Mouse (Mus musculus) embryonic facial prominence, embryonic 12.5 days (tissue): ENCODE results near the gene Zfp512b. TPM values are rescaled to one million over a fixed set of nuclear protein-coding genes. Genes with fewer than 3 reads are reported as not detected.

Experiments used
- ATAC-seq: fragments of 200-750 bp; cut with Nextera tagmentation; 2 replicates; pipeline ENCODE4 v1.8.0; 2017; ENCODE audit not compliant: insufficient number of reproducible peaks, insufficient read depth, low FRiP score, low TSS enrichment
- H3K27ac ChIP-seq: fragments of 300-500 bp; sonication (generic); 2 replicates; pipeline ENCODE4 v1.5.1; 2016; ENCODE audit warnings: mild to moderate bottlenecking
- H3K27me3 ChIP-seq: fragments of 300-500 bp; sonication (generic); 2 replicates; pipeline ENCODE4 v1.6.1; 2016; ENCODE audit warnings: mild to moderate bottlenecking, moderate library complexity
- H3K36me3 ChIP-seq: fragments of 300-500 bp; sonication (generic); 2 replicates; pipeline ENCODE4 v1.6.1; 2016; ENCODE audit warnings: mild to moderate bottlenecking
- H3K4me1 ChIP-seq: fragments of 300-500 bp; sonication (generic); 2 replicates; pipeline ENCODE4 v1.6.1; 2016
- H3K4me2 ChIP-seq: fragments of 300-500 bp; sonication (generic); replicated peaks from 2 replicates; pipeline ENCODE4 v1.6.1; 2016; ENCODE audit warnings: mild to moderate bottlenecking, moderate library complexity
- H3K4me3 ChIP-seq: fragments of 300-500 bp; sonication (generic); 2 replicates; pipeline ENCODE4 v1.5.1; 2016; ENCODE audit warnings: mild to moderate bottlenecking
- H3K9ac ChIP-seq: fragments of 300-500 bp; sonication (generic); 2 replicates; pipeline ENCODE4 v1.6.1; 2016; ENCODE audit warnings: mild to moderate bottlenecking, moderate library complexity
- H3K9me3 ChIP-seq: fragments of 300-500 bp; sonication (generic); 2 replicates; pipeline ENCODE4 v1.6.1; 2016; ENCODE audit warnings: mild to moderate bottlenecking, moderate library complexity
- WGBS: fragments of 180-500 bp; shearing (Covaris S2); methylation state at CpG from one replicate; pipeline ENCODE4 v1.1.7; 2016; 5-methylcytosine and 5-hydroxymethylcytosine counted together
- polyA plus RNA-seq: library from polyadenylated mRNA; unstranded; fragments of >200 nt; fragmentation: Nextera tagmentation; extraction: Ambion mirVana; gene quantifications from 2 replicates; pipeline ENCODE4 v1.2.1, GENCODE M21; 2016

The Zfp512b gene
- polyA plus RNA-seq, 1 experiment from 2014 or later, result 95.3 TPM

- no peak for ATAC-seq
- H3K4me1 ChIP-seq, result peaks cover 20% of the 10 kb centered on the region
- H3K4me2 ChIP-seq, result no peak overlapping the region
- H3K9ac ChIP-seq, result no peak overlapping the region
- no peaks in the 10 kb centered on the region for H3K27me3 ChIP-seq
- 95% methylated on average over 1 of the region's 1 CpGs for WGBS
- H3K9me3 ChIP-seq, result no peaks in the 10 kb centered on the region
- H3K27ac ChIP-seq, result no peak overlapping the region; the same call in 1 of the 2 replicates
- peaks cover 13% of the 10 kb centered on the region for H3K36me3 ChIP-seq
- H3K4me3 ChIP-seq, result no peak overlapping the region
These were observed 12.9 kb downstream of the Zfp512b start for GRCm38 (mm10) chr2:181579681-181580080.

- 60% methylated on average over 5 of the region's 5 CpGs for WGBS
- H3K27ac ChIP-seq, result no peak overlapping the region; the same call in 1 of the 2 replicates
- no peak overlapping the region for H3K4me2 ChIP-seq
- H3K9me3 ChIP-seq, result no peaks in the 10 kb centered on the region
- no peaks in the 10 kb centered on the region for H3K27me3 ChIP-seq
- peaks cover 20% of the 10 kb centered on the region for H3K4me1 ChIP-seq
- H3K36me3 ChIP-seq, result peaks cover 6% of the 10 kb centered on the region
- no peak for ATAC-seq
- no peak overlapping the region for H3K4me3 ChIP-seq
- no peak overlapping the region for H3K9ac ChIP-seq
These were observed 13.6 kb downstream of the Zfp512b start for GRCm38 (mm10) chr2:181578790-181579618.

- no peak overlapping the region for H3K4me2 ChIP-seq
- H3K27me3 ChIP-seq, result no peaks in the 10 kb centered on the region
- peak overlapping the region; percentile 28; the same call in 1 of the 2 replicates for H3K9ac ChIP-seq
- peaks cover 20% of the 10 kb centered on the region for H3K4me1 ChIP-seq
- no peak overlapping the region for H3K4me3 ChIP-seq
- no peak overlapping the region for H3K27ac ChIP-seq
- ATAC-seq, result no peak
- H3K36me3 ChIP-seq, result peaks cover 4% of the 10 kb centered on the region; the same call in 1 of the 2 replicates
- H3K9me3 ChIP-seq, result no peaks in the 10 kb centered on the region
- WGBS, result 84% methylated on average over 7 of the region's 7 CpGs
These were observed 14.5 kb downstream of the Zfp512b start for GRCm38 (mm10) chr2:181577981-181578581.

GRCm38 (mm10) chr2:181577126-181577525 is 15.5 kb downstream of the Zfp512b start:
- H3K27ac ChIP-seq, result no peak overlapping the region
- H3K9me3 ChIP-seq, result no peaks in the 10 kb centered on the region
- H3K9ac ChIP-seq, result no peak overlapping the region
- H3K4me3 ChIP-seq, result no peak overlapping the region
- peaks cover 7% of the 10 kb centered on the region; the same call in 1 of the 2 replicates for H3K36me3 ChIP-seq
- no peaks in the 10 kb centered on the region for H3K27me3 ChIP-seq
- 68% methylated on average over 2 of the region's 2 CpGs for WGBS
- ATAC-seq, result no peak
- no peak overlapping the region for H3K4me2 ChIP-seq
- H3K4me1 ChIP-seq, result peaks cover 20% of the 10 kb centered on the region

- Histone ChIP-seq H3K9ac (no peak overlapping the region), H3K36me3 (peaks cover 7% of the 10 kb centered on the region; the same call in 1 of the 2 replicates), H3K9me3 (no peaks in the 10 kb centered on the region), H3K4me1 (peaks cover 20% of the 10 kb centered on the region), H3K27ac (no peak overlapping the region), H3K27me3 (no peaks in the 10 kb centered on the region), H3K4me3 (no peak overlapping the region), H3K4me2 (no peak overlapping the region)
- 88% methylated on average over 2 of the region's 2 CpGs for WGBS
- no peak for ATAC-seq
These were observed 16.0 kb downstream of the Zfp512b start for GRCm38 (mm10) chr2:181576613-181577012.

- Histone ChIP-seq H3K4me3 (no peak overlapping the region), H3K4me2 (no peak overlapping the region), H3K9ac (no peak overlapping the region), H3K27me3 (no peaks in the 10 kb centered on the region), H3K9me3 (no peaks in the 10 kb centered on the region), H3K27ac (no peak overlapping the region), H3K4me1 (peaks cover 13% of the 10 kb centered on the region), H3K36me3 (peaks cover 7% of the 10 kb centered on the region; the same call in 1 of the 2 replicates)
- ATAC-seq, result no peak
- 92% methylated on average over 7 of the region's 7 CpGs for WGBS
These were observed 17.6 kb downstream of the Zfp512b start for GRCm38 (mm10) chr2:181574921-181575545.

GRCm38 (mm10) chr2:181573961-181574360 is 18.6 kb downstream of the Zfp512b start:
- H3K4me3 ChIP-seq, result no peak overlapping the region
- ATAC-seq, result no peak
- WGBS, result 92% methylated on average over 9 of the region's 9 CpGs

GRCm38 (mm10) chr2:181572921-181573920 is 19.4 kb downstream of the Zfp512b start:
- Histone ChIP-seq H3K36me3 (peaks cover 7% of the 10 kb centered on the region; the same call in 1 of the 2 replicates), H3K4me2 (no peak overlapping the region), H3K27ac (no peak overlapping the region), H3K4me3 (no peak overlapping the region), H3K4me1 (0 out of 2 replicates have a peak, but pooled peaks cover under 1% of the 10 kb centered on the region), H3K27me3 (no peaks in the 10 kb centered on the region), H3K9me3 (no peaks in the 10 kb centered on the region), H3K9ac (no peak overlapping the region)
- ATAC-seq, result no peak
- WGBS, result 92% methylated on average over 15 of the region's 15 CpGs

More at GRCm38 (mm10) chr2:181573961-181574360, 18.6 kb downstream of the Zfp512b start:
- Histone ChIP-seq H3K9ac (no peak overlapping the region), H3K4me1 (peaks cover 8% of the 10 kb centered on the region), H3K27ac (no peak overlapping the region), H3K27me3 (no peaks in the 10 kb centered on the region), H3K36me3 (peaks cover 7% of the 10 kb centered on the region; the same call in 1 of the 2 replicates), H3K4me2 (no peak overlapping the region), H3K9me3 (no peaks in the 10 kb centered on the region)

- Histone ChIP-seq H3K36me3 (peaks cover 7% of the 10 kb centered on the region; the same call in 1 of the 2 replicates), H3K27me3 (no peaks in the 10 kb centered on the region), H3K27ac (no peak overlapping the region), H3K4me1 (no peaks in the 10 kb centered on the region), H3K4me2 (no peak overlapping the region), H3K4me3 (no peak overlapping the region), H3K9me3 (no peaks in the 10 kb centered on the region), H3K9ac (no peak overlapping the region)
- WGBS, result 86% methylated on average over 11 of the region's 11 CpGs
- ATAC-seq, result no peak
These were observed 20.5 kb downstream of the Zfp512b start for GRCm38 (mm10) chr2:181571941-181572670.

- Histone ChIP-seq H3K9me3 (no peaks in the 10 kb centered on the region), H3K36me3 (peaks cover 7% of the 10 kb centered on the region; the same call in 1 of the 2 replicates), H3K4me1 (no peaks in the 10 kb centered on the region), H3K9ac (no peak overlapping the region), H3K27ac (no peak overlapping the region), H3K4me2 (no peak overlapping the region), H3K4me3 (no peak overlapping the region), H3K27me3 (no peaks in the 10 kb centered on the region)
- ATAC-seq, result no peak
- 63% methylated on average over 6 of the region's 6 CpGs for WGBS
These were observed 21.5 kb downstream of the Zfp512b start for GRCm38 (mm10) chr2:181570921-181571595.
